Mouse (Mus musculus) CH12F3 (cell line): ENCODE results near the gene Alg14.

Experiments used
- in situ Hi-C: fragments of 300-500 bp; cut with MboI; formaldehyde crosslinking; loops from 2 replicates; pipeline ENCODE4 v1.14.3; 2020; ENCODE audit warnings: low sequenced_read_pairs

Alg14 gene

GRCm38 (mm10) chr3:121277557-121277956 lies 14.0 kb upstream of the Alg14 start:
- in situ Hi-C loops, result no loop called here

- in situ Hi-C loops, result no loop called here
Measured at GRCm38 (mm10) chr3:121279679-121280078, 11.9 kb upstream of the Alg14 start.

- in situ Hi-C loops, result no loop called here
Measured at GRCm38 (mm10) chr3:121282998-121283397, 8.6 kb upstream of the Alg14 start, which contains the start of gene Tmem56. Gene Tmem56 (minus strand): TSS chr3:121283098.

- in situ Hi-C loops, result no loop called here
Measured at GRCm38 (mm10) chr3:121285219-121285618, 6.4 kb upstream of the Alg14 start.

GRCm38 (mm10) chr3:121287151-121287550 lies 4.4 kb upstream of the Alg14 start:
- in situ Hi-C loops, result no loop called here

- in situ Hi-C loops, result no loop called here
Measured at GRCm38 (mm10) chr3:121290681-121291080, 892 bp upstream of the Alg14 start.

- in situ Hi-C loops, result no loop called here
Measured at GRCm38 (mm10) chr3:121291225-121291559, 381 bp upstream of the Alg14 start.

- in situ Hi-C loops, result no loop called here
Measured at GRCm38 (mm10) chr3:121294200-121294599, 2.6 kb downstream of the Alg14 start.

GRCm38 (mm10) chr3:121306641-121307040 lies 15.1 kb downstream of the Alg14 start:
- in situ Hi-C loops, result loop anchor here (25.0 kb wide), 1 partner anchor 431 kb away; no protein-coding TSS in a partner anchor

- in situ Hi-C loops, result loop anchor here (25.0 kb wide), 1 partner anchor 430 kb away; no protein-coding TSS in a partner anchor
Measured at GRCm38 (mm10) chr3:121307532-121308234, 16.1 kb downstream of the Alg14 start.

- in situ Hi-C loops, result loop anchor here (25.0 kb wide), 1 partner anchor 428 kb away; no protein-coding TSS in a partner anchor
Measured at GRCm38 (mm10) chr3:121308935-121309334, 17.4 kb downstream of the Alg14 start.

- in situ Hi-C loops, result loop anchor here (25.0 kb wide), 1 partner anchor 428 kb away; no protein-coding TSS in a partner anchor
Measured at GRCm38 (mm10) chr3:121309429-121309828, 17.9 kb downstream of the Alg14 start.

GRCm38 (mm10) chr3:121309896-121310714 lies 18.5 kb downstream of the Alg14 start:
- in situ Hi-C loops, result loop anchor here (5.0 to 25.0 kb wide), 2 partner anchors 197 to 427 kb away; no protein-coding TSS in a partner anchor

GRCm38 (mm10) chr3:121312426-121312825 lies 20.9 kb downstream of the Alg14 start:
- in situ Hi-C loops, result loop anchor here (5.0 to 25.0 kb wide), 2 partner anchors 195 to 425 kb away; no protein-coding TSS in a partner anchor

- in situ Hi-C loops, result loop anchor here (5.0 to 25.0 kb wide), 2 partner anchors 194 to 424 kb away; no protein-coding TSS in a partner anchor
Measured at GRCm38 (mm10) chr3:121312979-121313378, 21.4 kb downstream of the Alg14 start.

GRCm38 (mm10) chr3:121314149-121314548 lies 22.6 kb downstream of the Alg14 start:
- in situ Hi-C loops, result loop anchor here (5.0 to 25.0 kb wide), 2 partner anchors 193 to 423 kb away; no protein-coding TSS in a partner anchor

GRCm38 (mm10) chr3:121315498-121315897 lies 23.9 kb downstream of the Alg14 start:
- in situ Hi-C loops, result loop anchor here (25.0 kb wide), 1 partner anchor 422 kb away; no protein-coding TSS in a partner anchor

GRCm38 (mm10) chr3:121319906-121320305 lies 28.3 kb downstream of the Alg14 start:
- in situ Hi-C loops, result loop anchor here (25.0 kb wide), 1 partner anchor 417 kb away; no protein-coding TSS in a partner anchor

GRCm38 (mm10) chr3:121320896-121321295 lies 29.3 kb downstream of the Alg14 start:
- in situ Hi-C loops, result loop anchor here (25.0 kb wide), 1 partner anchor 416 kb away; no protein-coding TSS in a partner anchor

- in situ Hi-C loops, result loop anchor here (25.0 kb wide), 1 partner anchor 414 kb away; no protein-coding TSS in a partner anchor
Measured at GRCm38 (mm10) chr3:121323371-121323770, 31.8 kb downstream of the Alg14 start.

- in situ Hi-C loops, result no loop called here
Measured at GRCm38 (mm10) chr3:121327406-121327805, 35.8 kb downstream of the Alg14 start.
